8 mouse cellular contexts compared by ENCODE assay signal in the genomic region with DNA sequence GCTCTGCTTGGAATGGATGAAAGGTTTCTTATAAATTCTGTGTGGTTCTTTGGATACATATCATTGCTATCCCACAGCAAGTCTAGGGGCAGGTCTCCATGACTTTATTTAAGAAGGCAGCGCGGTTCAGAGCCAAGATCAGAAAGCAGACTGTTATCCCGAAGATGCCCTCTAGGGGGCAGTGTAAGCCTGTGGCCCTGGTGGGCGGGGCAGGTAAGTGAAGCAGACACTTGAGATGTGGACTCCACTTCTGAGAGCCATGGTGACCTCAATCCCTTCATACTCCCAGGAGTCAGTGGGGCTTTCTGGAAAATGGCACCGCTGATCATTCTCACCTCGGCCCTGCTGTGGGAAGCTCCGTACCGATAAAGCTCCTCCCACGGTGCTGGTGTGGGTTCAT.
DNase-seq lines count a peak whose midpoint lies in the region; ATAC-seq and TF ChIP-seq lines count a peak whose summit lies in the region.

No protein-coding gene starts in this region.

- H3K9me3 ChIP-seq in limb, embryonic 10.5 days (replicated peaks), result no peaks in the 10 kb centered on the region

- WGBS in limb, embryonic 10.5 days, result 36% methylated on average over 9 of the region's 9 CpGs

- no peak overlapping the region for H3K4me3 ChIP-seq in bone marrow macrophage, adult 2 months (ENCODE audit: insufficient read depth, low read length)
- no peak overlapping the region for H3K4me3 ChIP-seq in limb, embryonic 10.5 days

- peak; percentile 27 to 58 for DNase-seq in adrenal gland, adult 18-20 months (ENCODE audit: low spot score in 2 of 2)
- no peak for DNase-seq in adrenal gland, adult 8-10 months
- DNase-seq in 3134 (ENCODE audit: extremely low read depth, insufficient read length, low spot score), result peak; percentile 29
- peak; percentile 70 for DNase-seq in limb, embryonic 10.5 days (ENCODE audit: low spot score)
- peak; percentile 83 for DNase-seq in naive thymus-derived CD4-positive, alpha-beta T cell, adult 2 months (ENCODE audit: low read depth)
- DNase-seq in frontal cortex, postnatal 36 days (ENCODE audit: low spot score in 2 of 2), result no peak

- TF ChIP-seq POLR2A in bone marrow macrophage, adult 2 months (IDR thresholded peaks at IDR 0.05; ENCODE audit: borderline replicate concordance, low read depth, low read length), result no peak

- H3K36me3 ChIP-seq in limb, embryonic 10.5 days, result no peaks in the 10 kb centered on the region

- no peaks in the 10 kb centered on the region for H3K27me3 ChIP-seq in limb, embryonic 10.5 days (ENCODE audit: low read depth, poor library complexity, severe bottlenecking)

- peaks cover 5% of the 10 kb centered on the region for H3K4me1 ChIP-seq in bone marrow macrophage, adult 2 months (ENCODE audit: control insufficient read depth, insufficient read depth, low read length)
- H3K4me1 ChIP-seq in limb, embryonic 10.5 days, result 0 out of 2 replicates have a peak, but pooled peaks cover 6% of the 10 kb centered on the region

- H3K27ac ChIP-seq in bone marrow macrophage, adult 2 months (ENCODE audit: insufficient read depth, low read depth, low read length), result no peak overlapping the region
- no peak overlapping the region for H3K27ac ChIP-seq in limb, embryonic 10.5 days

- ATAC-seq in granulocyte monocyte progenitor cell, adult 5-6 weeks (replicated peaks; ENCODE audit: poor library complexity, severe bottlenecking), result peak; percentile 81

- TF ChIP-seq CTCF in bone marrow macrophage, adult 2 months (IDR thresholded peaks at IDR 0.05; ENCODE audit: low read depth, low read length), result peak; percentile 72

Comparison
In these comparisons a context has a peak if more than half of its experiments do, and no peak if none do; other contexts are left out.
1. DNase-seq: peak in adrenal gland, adult 18-20 months (2 of 2), 3134 (single experiment), limb, embryonic 10.5 days (single experiment) and naive thymus-derived CD4-positive, alpha-beta T cell, adult 2 months (single experiment); none in adrenal gland, adult 8-10 months (single experiment) and frontal cortex, postnatal 36 days (0 of 2).